Mouse (Mus musculus) MEL (cell line): ENCODE results near the gene Tec.

Experiments used
- CTCF ChIP-seq, 3 experiments: IDR thresholded peaks in 2 of 3; conservative IDR thresholded peaks in 1 of 3; 2 replicates each; pipeline ENCODE4 v1.5.1; 2011 to 2012; ENCODE audit warnings: low read length in 3 of 3, low read depth in 2 of 3, mild to moderate bottlenecking in 2 of 3, improper control_type of control experiment in 1 of 3, inconsistent platforms in 1 of 3, mixed read lengths in 1 of 3, moderate library complexity in 1 of 3; ENCODE audit not compliant: control insufficient read depth in 1 of 3, insufficient read depth in 1 of 3, poor library complexity in 1 of 3, severe bottlenecking in 1 of 3
- HCFC1 ChIP-seq: IDR thresholded peaks from 2 replicates; pipeline ENCODE4 v1.6.1; 2012; ENCODE audit warnings: low read depth, mild to moderate bottlenecking, inconsistent platforms, low read length, improper control_type of control experiment, moderate library complexity
- NRF1 ChIP-seq: IDR thresholded peaks from 2 replicates; pipeline ENCODE4 v1.6.1; 2014; ENCODE audit warnings: low read depth, mild to moderate bottlenecking, inconsistent platforms, low read length, improper control_type of control experiment, moderate library complexity; ENCODE audit not compliant: poor library complexity, insufficient read depth, severe bottlenecking
- POLR2A ChIP-seq, 2 experiments: IDR thresholded peaks; 2 replicates each; pipeline ENCODE4 v1.6.1; 2011 to 2012; ENCODE audit warnings: low read length in 2 of 2, mild to moderate bottlenecking in 2 of 2, control low read depth in 1 of 2, improper control_type of control experiment in 1 of 2, low read depth in 1 of 2, moderate library complexity in 1 of 2; ENCODE audit not compliant: control insufficient read depth in 1 of 2, insufficient read depth in 1 of 2, poor library complexity in 1 of 2
- POLR2AphosphoS2 ChIP-seq: IDR thresholded peaks from 2 replicates; pipeline ENCODE4 v1.6.1; 2011; ENCODE audit warnings: low read length, improper control_type of control experiment

- TF ChIP-seq POLR2AphosphoS2 = no peak
- TF ChIP-seq POLR2A (IDR thresholded peaks at IDR 0.05; ENCODE audit: control insufficient read depth in 1 of 2, insufficient read depth in 1 of 2, low read depth in 1 of 2, low read length in 2 of 2, poor library complexity in 1 of 2) = no peak
- TF ChIP-seq HCFC1 = no peak
- no peak for TF ChIP-seq NRF1
- no peak for TF ChIP-seq CTCF (IDR thresholded peaks at IDR 0.05 in 2 of 3, conservative IDR thresholded peaks at IDR 0.05 in 1 of 3; ENCODE audit: control insufficient read depth in 1 of 3, insufficient read depth in 1 of 3, low read depth in 2 of 3, low read length in 3 of 3, poor library complexity in 1 of 3, severe bottlenecking in 1 of 3)
Observed at GRCm38 (mm10) chr5:72904903-72905790, 36.9 kb upstream of the Tec start.
